Mouse (Mus musculus) cerebellum, adult 18-20 months (tissue): ENCODE data around the gene Mid1.

Experiments used
- DNase-seq, 2 experiments: peaks; one replicate each; pipeline ENCODE4 v3.0.0; 2021

Mid1 gene

DNA sequence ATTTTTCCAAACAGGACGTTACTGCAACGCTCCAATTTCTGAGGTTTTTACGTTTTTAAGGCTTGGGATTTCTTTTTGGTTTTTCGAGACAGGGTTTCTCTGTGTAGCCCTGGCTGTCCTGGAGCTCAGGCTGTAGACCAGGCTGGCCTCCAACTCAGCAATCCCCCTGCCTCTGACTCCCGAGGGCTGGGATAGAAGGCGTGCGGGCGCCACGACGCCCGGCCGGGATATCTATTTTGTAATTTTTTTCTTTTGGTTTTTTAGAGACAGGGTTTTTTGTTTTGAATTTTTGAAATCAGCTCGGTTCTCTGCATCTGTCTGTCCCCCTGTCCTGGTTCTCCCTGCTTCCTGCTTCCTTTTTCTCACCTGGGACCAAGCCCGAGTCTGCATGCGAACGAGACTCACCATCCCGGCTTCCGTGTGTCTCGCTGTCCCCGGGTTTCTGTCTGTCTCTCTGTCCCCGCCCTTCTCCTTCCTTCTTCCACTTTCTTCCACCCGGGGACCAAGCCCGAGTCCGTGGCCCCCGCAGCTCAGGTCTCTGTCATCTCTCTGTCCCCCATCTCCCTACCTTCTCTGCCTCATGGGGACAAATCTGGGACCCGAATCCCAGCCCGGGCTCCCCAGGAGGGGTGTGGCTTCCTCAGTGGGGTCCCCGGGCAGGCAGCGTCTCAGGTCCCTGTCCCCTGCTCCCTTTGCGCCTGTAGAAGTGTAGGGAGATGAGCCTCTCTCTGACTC is 334.4 kb downstream of the Mid1 start:
- peak in 1 of 2 experiments; percentile 71 for DNase-seq

DNA sequence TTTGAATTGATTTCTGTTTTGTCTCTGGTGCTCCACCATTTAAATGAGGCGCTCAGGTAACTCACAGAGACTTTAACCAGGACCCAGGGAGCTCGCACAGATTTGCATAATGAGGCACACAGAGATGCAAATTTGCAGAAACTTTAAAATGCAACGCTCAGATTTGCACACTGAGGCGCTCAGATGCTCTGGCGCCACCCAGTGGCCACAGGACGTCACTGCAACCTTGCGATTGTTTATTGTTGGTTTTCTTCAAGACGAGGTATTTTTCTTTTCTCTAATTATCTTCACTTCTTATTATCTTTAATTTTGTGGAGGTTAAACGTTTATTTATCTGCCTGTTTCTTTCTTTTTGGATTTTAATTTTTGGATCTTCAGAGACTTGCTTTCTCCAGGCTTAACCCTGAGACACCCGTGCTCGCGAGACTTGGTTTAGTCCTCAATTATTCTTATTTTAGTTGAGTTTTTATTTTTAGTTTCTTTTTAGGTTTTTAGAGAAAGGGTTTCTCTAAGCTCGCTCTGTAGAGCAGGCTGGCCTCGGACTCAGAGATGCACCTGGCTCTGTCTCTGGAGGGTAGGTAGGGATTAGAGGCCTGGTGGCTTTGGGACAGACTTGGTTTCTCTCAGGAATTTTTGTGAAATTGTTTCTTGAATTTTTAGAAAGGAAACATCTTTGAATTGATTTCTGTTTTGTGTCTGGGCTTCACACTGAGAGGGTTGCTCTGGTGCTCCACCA is 335.1 kb downstream of the Mid1 start:
- peak; percentile 97 to 100 for DNase-seq

DNA sequence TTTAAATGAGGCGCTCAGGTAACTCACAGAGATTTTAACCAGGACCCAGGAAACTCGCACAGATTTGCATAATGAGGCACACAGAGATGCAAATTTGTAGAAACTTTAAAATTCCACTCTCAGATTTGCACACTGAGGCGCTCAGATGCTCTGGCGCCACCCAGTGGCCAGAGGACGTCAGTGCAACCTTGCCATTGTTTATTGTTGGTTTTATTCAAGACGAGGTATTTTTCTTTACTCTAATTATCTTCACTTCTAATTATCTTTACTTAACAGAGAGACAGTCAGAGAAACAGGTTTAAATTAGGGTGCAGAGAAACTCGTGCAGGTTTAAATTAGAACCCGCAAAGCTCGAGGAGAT is 335.7 kb downstream of the Mid1 start:
- peak; percentile 84 to 96 for DNase-seq

DNA sequence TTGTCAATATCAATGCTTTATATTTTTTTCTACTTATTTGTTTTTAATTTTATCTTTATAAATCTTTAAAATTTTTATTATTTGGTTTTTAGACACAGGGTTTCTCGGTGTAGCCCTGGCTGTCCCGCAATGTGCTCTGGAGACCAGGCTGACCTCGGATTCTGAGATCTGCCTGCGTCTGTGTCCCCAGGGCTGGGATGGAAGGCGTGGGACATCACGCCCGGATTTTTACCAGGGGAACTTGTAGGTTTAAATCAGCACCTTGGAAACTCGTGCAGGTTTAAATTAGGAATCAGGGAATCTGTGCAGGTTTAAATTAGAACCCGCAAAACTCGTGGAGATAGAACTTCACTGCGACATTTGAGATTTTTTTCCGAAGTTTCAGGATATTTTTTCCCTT is 336.2 kb downstream of the Mid1 start:
- peak; percentile 40 to 67 for DNase-seq

DNA sequence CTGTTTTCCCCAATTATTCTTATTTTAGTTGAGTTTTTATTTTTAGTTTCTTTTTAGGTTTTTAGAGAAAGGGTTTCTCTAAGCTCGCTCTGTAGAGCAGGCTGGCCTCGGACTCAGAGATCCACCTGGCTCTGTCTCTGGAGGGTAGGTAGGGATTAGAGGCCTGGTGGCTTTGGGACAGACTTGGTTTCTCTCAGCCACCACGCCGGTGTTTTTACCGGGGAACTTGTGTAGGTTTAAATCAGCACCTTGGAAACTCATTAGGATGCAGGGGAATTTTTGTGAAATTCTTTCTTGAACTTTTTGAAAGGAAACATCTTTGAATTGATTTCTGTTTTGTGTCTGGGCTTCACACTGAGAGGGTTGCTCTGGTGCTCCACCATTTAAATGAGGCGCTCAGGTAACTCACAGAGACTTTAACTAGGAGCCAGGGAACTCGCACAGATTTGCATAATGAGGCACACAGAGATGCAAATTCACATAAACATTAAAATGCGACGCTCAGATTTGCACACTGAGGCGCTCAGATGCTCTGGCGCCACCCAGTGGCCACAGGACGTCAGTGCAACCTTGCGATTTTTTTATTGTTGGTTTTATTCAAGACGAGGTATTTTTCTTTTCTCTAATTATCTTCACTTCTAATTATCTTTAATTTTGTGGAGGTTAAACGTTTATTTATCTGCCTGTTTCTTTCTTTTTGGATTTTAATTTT is 336.9 kb downstream of the Mid1 start:
- peak; percentile 71 to 88 for DNase-seq
